Mouse (Mus musculus) right cerebral cortex, adult 2 months (tissue): ENCODE data around the gene Epha5.
A peak's percentile ranks its signal among the peaks of the same experiment; 100 is the strongest.

Source experiments
- DNase-seq, 2 experiments: peaks; one replicate each; pipeline ENCODE4 v3.0.0; 2021 to 2022; ENCODE audit warnings: low spot score in 2 of 2

Epha5 gene

DNA sequence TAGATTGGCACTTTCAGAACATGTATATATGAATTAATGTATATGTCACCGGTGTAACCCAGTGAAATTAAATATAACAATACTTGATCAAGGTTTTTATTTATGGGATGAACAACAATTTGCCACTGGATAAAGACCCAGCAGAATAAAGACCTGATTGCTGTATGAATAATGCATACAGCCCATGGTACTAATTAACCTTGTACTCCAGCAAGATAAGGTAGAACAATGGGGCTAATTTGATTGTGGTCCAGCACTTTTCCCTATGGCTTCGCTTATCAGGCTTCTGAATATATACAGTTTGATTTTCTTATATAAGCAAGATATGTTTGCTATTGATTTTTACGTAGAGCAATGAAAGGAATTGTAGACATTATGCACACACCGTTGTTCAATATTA lies 103.6 kb downstream of the Epha5 start:
- no peak for DNase-seq

DNA sequence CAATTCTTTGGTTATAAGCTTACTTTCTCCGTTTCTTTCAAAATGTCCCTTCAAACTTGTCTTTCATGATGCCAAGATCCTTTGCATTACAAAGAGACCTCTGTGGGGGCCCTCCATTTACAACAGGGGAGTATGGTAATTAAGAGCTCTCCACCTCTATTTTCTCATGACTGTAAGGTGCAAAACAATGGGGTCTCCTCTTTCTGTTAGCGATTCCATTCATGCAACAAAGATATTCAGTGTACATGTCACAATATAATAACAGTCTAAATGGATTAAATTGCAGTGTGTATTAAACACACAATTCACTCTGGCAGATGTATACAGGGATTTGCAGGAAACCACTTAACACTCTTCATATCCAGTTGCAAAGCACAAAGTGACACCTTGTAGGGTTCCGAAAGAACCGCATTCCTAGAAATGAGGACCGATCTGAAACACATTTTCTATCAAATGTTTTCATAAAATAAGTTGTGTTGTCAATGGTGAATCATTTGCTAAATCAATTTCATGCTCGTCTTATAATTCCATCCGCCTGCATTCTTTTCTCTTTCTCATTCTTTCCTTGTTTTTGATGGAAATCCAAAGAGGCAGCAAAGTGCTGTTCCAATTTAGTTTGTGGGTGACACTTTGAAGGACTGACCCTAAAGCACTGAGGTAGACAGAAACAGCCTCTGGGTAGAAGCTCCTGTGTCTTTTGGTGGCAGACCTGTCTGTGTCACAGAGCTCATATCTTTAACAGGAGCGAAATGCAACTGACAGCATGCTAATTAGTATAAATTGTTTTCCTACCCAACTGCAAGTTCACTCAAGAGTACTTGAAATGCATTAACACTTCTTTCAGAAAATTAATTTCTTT lies 118.1 kb downstream of the Epha5 start:
- DNase-seq = no peak

DNA sequence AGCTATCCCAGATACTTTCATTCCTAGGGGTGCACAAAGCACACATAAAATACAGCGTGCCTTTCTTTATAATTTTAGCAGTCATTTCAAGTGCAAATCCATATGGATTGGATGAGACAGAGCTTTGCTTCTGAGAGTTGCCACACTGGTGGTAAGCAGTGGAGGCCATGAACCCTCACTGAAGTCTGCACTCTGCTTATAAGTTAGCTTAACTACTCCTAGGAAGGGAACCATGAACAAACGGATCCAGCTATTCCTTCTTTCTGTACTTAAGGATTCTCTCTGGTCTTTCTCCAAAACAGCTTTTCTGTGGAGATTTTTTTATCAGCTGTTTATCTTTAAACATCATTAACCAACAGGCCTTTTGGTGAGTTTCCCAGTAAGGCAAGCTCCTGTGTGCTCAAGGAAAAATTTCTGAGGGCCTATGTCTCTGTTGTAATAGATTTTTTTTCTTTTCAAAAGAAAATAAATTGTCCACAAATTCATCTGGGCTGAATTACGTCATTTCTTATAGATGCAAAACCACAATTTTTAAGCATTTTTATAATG lies 127.7 kb downstream of the Epha5 start:
- no peak for DNase-seq

DNA sequence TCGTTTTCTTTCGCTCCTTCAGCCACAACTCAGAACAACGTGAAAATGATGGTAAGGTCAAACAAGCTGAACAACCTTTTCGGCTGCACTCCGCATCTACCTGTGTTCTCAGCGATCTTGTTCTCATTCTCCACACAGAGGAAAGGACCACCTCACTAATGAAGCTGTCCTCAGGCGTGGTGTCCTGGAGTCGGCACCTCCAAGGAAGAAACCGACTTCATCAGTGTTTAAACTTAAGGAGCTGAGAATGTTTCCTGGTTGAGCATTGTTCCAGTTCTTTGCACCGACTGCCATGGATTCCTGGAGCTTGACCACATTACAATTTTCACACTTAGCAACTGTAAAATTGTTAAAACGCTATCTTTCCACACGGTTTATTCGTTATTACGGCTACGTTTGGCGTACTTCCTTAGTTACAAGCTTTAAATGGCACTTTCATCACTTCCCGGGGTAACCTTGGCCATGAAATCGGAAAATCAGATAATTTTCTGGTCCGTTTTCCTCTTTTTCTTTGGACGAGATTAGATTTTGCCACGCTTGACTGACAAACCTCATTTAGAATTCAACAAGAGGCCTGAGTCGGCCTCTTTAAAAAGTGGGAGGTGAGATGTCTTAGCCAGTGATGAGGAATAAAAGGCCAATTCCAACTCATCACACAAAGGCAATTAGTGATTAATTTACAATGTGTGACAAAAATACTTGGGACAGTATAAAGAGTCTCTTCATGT lies 135.7 kb downstream of the Epha5 start:
- DNase-seq = no peak

DNA sequence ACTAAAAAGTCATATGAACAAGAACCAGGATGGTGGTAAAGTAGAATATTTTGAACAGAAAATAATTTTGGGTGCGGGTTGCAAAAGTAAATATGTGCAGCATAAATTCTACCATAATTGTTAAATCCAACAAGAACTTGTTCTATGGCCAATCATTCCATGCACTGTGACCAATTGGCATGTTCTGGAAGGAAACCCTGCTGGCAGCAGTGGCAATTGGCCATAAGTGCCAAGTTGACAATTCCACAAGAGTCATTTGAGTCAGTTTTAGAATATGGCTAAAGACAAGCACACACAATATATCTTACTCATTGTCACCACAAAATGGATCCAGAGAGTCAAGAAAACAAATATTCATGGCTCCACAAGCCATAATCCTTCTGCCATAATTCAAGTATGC lies 140.2 kb downstream of the Epha5 start:
- DNase-seq = no peak

DNA sequence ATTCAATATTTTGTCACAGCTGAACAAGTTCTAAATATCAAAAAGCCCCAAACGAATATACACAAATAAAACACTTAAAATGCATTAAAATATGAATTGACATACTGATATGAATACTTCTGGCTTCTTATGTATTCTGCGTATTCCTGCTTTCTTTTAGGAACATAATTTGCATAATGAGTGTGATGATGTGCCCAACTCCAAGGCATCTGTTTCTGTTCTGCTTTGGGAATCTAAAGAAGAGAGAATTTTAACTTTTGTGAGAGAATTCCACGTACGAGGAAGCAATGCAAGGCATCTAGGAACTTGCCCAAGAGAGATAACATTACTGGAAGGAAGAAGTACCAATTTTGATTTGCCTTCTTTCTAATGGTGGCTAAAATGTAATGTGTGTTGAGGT lies 151.8 kb downstream of the Epha5 start:
- DNase-seq = no peak

DNA sequence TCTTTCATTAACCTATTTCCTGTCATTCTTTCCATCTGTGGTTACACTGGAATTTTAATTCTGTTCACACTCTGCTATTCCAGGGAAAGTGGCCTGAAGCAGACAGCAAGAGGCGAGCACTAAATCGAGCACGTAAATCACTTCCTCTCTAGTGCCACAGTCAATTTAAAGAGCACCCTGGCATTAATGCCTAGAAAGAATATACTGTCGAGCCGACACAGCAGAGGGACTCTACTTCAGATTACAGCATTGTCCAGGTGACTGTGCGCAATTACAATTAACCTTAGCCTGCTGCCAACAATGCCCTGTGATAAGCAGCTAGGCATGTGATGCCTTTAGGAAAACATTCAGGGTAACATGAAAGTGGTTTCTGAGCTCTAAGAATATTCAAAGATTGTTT lies 153.2 kb downstream of the Epha5 start:
- DNase-seq = peak; percentile 11 to 18

DNA sequence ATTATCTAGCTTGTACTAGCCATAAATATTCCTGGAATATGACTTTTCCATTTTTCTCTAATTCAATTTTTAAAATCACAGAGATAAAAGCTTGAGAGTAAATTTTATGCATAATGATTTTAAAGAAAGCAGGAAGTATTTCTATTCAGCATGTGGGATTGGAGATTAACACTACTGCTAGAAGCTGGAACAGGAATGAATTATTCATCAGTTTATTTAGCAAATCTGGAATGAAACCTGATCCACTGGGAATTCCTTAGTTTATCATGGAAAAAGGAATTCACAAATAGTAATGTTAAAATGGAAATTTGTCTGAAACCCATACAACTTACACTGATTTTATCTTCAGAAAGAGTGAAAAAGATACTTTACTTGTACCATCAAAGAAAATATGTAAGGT lies 187.2 kb downstream of the Epha5 start:
- no peak for DNase-seq

DNA sequence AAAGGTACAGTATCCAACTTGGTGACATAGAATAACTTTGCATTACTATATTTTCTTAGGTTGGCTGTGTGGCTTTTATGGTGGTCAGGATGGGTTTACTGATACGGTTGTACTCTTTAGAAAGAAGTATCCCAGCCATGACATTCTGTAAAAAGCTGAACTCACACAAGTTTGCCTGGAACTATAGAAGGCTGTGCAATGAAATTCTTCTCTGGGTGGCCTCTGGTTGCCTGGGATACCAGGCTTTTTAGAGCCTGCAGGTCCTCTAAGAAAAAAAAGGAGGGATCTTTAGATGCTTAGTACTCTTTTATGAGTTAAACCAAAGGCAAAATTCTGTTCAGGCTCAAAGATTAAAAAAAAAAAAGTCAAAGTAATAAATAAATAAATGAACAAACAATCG lies 208.6 kb downstream of the Epha5 start:
- DNase-seq = no peak

DNA sequence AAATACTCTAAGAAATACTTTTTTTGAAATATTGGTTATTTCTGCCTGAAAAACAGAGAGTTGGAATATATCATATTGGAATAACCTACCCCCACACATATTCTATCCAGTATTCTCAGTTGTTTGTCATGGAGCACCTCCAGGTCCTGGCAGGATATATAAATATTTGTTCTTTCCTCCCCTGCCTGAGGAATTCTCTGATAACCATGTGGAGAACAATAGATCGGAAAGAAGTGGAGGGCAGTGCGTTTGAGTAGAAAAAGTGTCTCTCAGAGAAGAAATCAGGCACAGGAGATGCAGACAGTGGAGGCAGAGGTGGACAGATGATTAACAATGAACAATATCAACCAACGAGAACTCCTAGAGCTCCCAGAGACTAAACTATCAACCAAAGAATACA lies 223.8 kb downstream of the Epha5 start:
- no peak for DNase-seq

DNA sequence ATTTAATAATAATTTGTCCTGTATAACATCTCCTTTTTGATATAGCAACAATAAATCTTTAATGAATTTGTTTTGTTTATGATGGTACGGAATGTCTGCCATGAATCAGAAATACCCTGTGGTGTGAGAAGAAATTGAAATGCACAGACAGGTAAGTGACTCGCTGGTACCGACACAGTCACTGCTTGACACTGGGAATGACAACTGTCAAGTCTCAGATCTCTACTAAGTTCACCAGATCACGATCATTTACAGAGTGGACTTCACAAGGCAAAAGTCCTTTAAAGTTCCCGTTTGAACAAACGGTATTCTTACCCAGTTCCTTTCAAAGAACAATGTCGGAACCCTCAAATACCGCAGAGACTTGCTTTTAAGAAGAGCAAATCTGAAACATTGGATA lies 233.0 kb downstream of the Epha5 start:
- DNase-seq = no peak

DNA sequence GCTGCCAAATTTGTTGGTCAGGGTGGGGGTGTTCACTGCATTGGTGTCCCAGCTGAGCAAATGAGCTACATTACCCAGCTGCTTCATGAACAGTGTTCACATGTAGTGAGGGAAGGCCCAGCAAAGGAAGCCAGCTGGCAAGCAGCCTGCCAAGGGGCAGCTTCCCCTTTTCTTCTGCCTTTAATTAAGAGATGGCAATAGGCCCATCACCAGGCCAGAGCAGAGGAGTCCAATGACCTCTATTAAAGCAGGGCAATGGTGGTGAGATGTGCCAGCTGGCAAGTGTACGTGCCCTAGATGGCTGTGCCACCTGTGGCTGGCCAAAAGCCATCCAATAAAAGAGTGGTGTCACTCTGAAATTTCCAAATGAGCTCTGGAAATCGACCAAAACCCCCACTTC lies 264.1 kb downstream of the Epha5 start:
- DNase-seq = peak in 1 of 2 experiments; percentile 45

DNA sequence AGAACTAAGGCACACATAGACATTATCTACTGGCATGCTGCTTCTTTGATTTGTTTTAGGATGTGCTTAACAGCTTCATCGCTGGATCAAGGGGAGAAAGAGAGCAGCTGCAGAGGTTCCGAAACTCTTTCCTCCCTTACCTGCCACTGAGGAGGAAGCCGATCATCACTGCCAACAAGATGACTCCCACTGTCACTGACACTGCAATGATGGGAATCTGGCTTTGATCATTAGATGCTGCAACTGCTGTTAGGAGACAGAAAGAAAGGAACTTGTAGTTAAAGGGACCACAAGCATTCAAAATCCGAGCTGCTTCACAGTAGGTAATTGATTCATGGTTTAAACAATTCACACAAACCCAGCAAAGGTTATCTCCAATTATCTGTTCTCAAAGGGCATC lies 275.0 kb downstream of the Epha5 start:
- no peak for DNase-seq

DNA sequence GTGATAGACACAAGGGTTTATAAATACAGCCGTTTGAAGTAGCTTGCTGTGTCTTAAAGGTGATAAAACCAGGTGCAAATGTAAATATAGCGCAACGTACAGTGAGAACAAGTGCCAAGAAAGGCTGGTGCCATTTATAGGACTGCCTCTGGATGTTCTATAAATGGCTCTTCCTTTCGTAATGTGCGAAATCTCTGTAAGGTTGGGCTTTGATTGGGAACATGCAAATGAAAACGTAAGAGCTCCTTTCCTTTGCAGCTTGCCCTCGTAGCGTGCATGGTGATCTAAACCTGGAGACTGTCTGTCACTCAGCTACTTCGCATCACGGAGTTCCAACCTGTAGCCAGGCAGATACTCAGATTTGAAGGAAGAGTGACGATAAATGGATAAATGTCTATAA lies 321.2 kb downstream of the Epha5 start:
- DNase-seq = peak; percentile 14 to 21

DNA sequence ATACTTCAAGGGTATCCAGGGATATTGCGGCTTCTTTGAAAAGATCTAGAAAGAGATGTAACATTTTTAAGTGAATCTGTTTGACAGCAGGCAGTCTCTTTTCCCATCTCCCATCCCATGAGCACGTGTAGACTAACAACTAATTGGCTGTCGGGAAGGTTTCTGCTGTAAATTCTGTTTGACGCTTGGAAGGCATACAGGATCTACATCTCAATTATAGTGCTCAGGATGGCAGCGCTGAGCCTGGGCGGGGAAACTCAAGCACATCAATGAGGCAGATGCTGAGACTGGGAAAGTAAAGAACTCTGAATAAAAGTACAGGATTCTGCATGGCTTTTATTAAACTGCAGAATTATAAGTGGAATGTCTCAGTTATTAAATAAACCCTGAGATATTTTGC lies 335.9 kb downstream of the Epha5 start:
- DNase-seq = no peak

DNA sequence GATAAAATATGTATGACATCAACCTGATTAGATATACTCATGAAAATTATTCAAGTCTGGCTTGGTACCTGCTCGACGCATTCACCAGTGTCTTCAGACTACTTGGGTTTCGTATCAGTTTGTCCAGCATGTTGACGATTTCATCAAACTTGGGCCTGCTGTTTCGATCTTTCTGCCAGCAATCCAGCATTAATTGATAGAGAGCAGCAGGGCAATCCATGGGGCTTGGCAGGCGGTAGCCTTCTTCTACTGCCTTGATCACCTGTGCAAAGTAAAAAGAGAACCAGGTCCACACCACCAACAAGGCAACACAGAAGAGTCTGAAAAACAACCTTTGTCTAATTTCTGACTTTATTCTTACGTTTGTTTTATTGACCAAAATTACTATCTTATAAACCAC lies 346.2 kb downstream of the Epha5 start:
- DNase-seq = no peak

DNA sequence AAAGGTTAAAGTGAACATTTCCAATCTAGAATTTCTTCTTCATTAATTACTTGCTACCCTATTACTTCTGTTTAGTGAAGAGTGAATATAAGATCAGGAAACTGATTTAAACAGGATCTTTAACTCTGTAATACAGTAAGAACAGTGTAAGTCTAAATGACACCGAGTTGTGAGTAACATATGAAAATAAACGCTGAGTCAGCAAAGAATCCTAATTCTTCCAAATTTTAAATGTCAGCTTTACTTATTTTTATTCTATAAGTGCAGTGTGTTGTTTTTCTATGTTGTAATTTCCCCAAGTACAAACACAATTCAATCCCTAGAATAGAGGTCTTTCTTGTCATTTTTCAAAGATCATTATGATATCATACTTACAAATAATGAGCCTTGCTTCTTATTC lies 363.3 kb downstream of the Epha5 start:
- no peak for DNase-seq

DNA sequence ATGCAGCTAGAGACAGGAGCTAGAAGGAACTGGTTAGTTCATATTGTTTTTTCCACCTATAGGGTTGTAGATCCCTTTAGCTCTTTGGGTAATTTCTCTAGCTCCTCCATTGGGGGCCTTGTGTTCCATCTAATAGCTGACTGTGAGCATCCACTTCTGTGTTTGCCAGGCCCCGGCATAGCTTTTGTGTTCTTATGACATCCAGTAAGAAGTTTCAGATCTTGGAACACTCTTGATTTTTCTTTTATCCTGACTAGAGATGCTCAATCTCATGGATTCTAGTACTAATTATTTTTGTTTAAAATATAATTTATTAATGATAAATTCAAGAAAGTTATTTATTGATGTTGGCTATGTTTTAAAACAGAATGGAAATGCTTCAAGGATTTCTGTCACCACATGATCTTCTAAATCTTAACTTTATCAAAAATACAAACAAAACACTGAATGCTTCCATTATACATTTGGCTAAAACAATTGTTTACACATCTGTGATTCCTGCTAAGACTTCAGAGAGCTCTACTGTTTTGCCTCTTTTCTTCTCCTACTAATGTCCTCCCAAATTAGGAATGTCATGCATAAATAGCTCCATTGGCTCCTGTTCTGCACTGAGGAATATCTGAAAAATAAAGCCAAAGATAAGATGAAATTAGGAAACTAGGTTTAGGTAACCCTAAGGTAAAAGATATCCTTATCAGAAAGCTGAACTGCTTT lies 379.8 kb downstream of the Epha5 start:
- no peak for DNase-seq
